Mouse (Mus musculus): ENCODE results near the gene Rdh16f2.

- TF ChIP-seq CTCF (IDR thresholded peaks at IDR 0.05; ENCODE audit: borderline replicate concordance, insufficient read depth, low read depth, low read length) (no peak), POLR2A (IDR thresholded peaks at IDR 0.05; ENCODE audit: borderline replicate concordance, insufficient read depth, low read length) (no peak)
Measured at GRCm38 (mm10) chr10:127840776-127841175, 25.5 kb upstream of the Rdh16f2 start.

Data from cerebellum, adult 2 months (tissue).